Mouse (Mus musculus) neural tube, embryonic 15.5 days (tissue): ENCODE measurements at regions not wholly inside any gene's neighbourhood (a gene's known extent, or its start where the extent isn't known, plus 50 kb on each side); places are given as distances from the start of the nearest gene placed in this dataset.

ENCODE experiments used
- ATAC-seq: fragments of 200-750 bp; cut with Nextera tagmentation; 2 replicates; pipeline ENCODE4 v1.8.0; 2017; ENCODE audit warnings: mild to moderate bottlenecking, moderate TSS enrichment, moderate library complexity; ENCODE audit not compliant: low FRiP score
- H3K27ac ChIP-seq: fragments of 300-500 bp; sonication (generic); replicated peaks from 2 replicates; pipeline ENCODE4 v1.5.1; 2015; ENCODE audit warnings: mild to moderate bottlenecking, inconsistent platforms
- H3K27me3 ChIP-seq: fragments of 300-500 bp; sonication (generic); replicated peaks from 2 replicates; pipeline ENCODE4 v1.6.1; 2015; ENCODE audit warnings: inconsistent platforms
- H3K36me3 ChIP-seq: fragments of 300-500 bp; sonication (generic); 2 replicates; pipeline ENCODE4 v1.6.1; 2015; ENCODE audit warnings: inconsistent platforms
- H3K4me1 ChIP-seq: fragments of 300-500 bp; sonication (generic); 2 replicates; pipeline ENCODE4 v1.6.1; 2015; ENCODE audit warnings: inconsistent platforms
- H3K4me2 ChIP-seq: fragments of 300-500 bp; sonication (generic); 2 replicates; pipeline ENCODE4 v1.6.1; 2015; ENCODE audit warnings: inconsistent platforms, mild to moderate bottlenecking, moderate library complexity
- H3K4me3 ChIP-seq: fragments of 300-500 bp; sonication (generic); replicated peaks from 2 replicates; pipeline ENCODE4 v1.5.1; 2015; ENCODE audit warnings: mild to moderate bottlenecking, inconsistent platforms
- H3K9ac ChIP-seq: fragments of 300-500 bp; sonication (generic); replicated peaks from 2 replicates; pipeline ENCODE4 v1.6.1; 2015; ENCODE audit warnings: mild to moderate bottlenecking, inconsistent platforms
- H3K9me3 ChIP-seq: fragments of 300-500 bp; sonication (generic); replicated peaks from 2 replicates; pipeline ENCODE4 v1.6.1; 2016; ENCODE audit warnings: inconsistent platforms
- WGBS: fragments of 180-500 bp; shearing (Covaris S2); methylation state at CpG from one replicate; pipeline ENCODE4 v1.1.7; 2015; ENCODE audit warnings: mixed read lengths; 5-methylcytosine and 5-hydroxymethylcytosine counted together

DNA sequence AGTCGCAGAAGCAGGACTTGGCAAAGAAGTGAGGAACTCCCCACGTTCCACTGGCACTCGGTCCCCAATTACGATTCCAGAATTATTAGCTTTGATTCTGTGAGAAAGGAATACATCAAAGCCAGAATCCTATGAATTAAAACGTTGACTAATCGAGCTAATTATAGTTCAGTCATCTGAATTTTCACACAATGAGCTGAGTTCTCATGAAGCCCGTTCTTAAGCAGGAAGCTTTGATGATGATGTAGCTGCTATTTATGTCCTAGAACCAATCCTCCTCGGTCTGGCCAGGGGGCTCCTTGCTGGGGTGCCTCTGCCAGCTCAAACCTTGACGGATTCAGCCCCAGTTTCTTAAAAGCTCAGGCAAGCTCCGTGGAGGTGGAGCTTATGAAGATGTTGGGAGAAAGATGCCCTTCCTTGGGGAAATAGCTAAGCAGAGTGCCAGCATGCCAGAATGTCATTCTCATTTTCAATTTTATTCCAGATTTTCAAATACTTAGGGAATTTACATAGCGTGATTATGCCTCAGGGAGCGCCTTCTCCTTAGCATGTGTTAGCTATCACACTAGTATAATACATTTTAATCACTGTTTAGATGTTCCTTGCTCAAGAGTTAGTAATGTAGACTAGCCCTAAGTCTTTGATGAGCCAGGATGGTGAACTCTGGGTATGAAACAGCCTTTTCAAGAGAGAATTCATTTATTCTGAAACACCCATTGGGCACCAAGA, 65.5 kb upstream of the Ppm1b start:
- 77% methylated on average over 12 of the region's 12 CpGs for WGBS
- Histone ChIP-seq H3K4me3 (no peak overlapping the region), H3K27me3 (no peaks in the 10 kb centered on the region), H3K36me3 (no peaks in the 10 kb centered on the region), H3K4me1 (no peaks in the 10 kb centered on the region), H3K27ac (no peak overlapping the region), H3K9ac (no peak overlapping the region), H3K4me2 (no peak overlapping the region), H3K9me3 (no peaks in the 10 kb centered on the region)
- no peak for ATAC-seq

DNA sequence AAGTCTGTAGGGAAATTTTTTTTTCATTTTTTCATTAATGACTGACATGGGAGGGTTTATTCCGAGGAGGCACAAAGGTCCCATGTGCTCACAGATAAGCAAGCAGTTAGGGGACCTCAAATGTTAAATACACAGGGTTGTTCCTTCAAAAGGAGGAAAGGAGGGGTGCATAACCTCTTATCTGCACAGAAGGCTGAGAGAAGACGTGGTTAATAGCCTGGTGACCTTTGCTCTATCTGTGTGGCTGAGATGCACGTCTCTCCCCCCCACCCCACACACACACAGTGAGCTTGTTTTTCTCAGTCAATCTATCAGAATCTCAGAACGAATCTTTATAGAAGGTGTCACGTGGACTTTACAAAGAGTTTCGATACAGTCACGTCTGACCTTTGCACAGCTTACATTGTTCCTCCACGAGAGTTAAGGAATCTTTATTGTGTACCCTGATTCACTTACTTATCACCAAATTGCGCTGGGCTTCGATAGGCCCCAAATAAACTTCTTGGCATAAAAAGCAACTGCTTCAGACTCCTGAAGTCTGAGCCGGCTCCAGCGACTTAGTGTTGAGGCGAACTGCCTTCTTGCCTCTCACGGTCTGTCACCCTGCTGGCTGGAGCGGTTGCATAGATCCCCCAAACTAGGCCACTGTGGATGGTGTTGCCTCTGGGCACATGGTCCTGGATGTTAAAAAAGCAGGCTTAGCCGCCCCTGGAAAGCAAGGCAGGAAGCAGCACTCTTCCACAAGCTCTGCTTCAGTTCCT, 63.1 kb upstream of the Ppm1b start:
- no peak overlapping the region for H3K27ac ChIP-seq

DNA sequence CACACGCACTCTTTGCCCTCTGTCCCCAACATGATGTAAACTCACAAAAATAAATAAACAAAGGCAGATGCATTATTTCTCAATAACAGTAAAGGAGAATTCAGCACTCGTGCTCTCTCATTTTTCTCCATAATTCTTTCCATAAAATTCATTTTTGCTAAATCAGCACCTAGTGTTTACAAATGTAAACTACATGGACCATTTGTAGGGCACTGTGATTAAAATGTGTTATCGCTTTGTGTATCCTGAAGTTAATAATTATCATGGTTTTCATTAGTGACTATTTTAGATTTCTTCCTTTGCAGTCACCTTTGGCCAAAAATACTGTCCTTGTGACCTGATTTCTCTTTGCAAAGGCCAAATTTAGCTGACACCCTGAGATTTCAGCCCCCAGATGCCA, 61.0 kb upstream of the Ppm1b start:
- WGBS, result 80% methylated on average over 3 of the region's 3 CpGs
- Histone ChIP-seq H3K9me3 (no peaks in the 10 kb centered on the region), H3K4me2 (no peak overlapping the region), H3K27ac (no peak overlapping the region), H3K36me3 (no peaks in the 10 kb centered on the region), H3K27me3 (no peaks in the 10 kb centered on the region), H3K9ac (no peak overlapping the region), H3K4me1 (no peaks in the 10 kb centered on the region), H3K4me3 (no peak overlapping the region)
- no peak for ATAC-seq

More for the DNA sequence above, 63.1 kb upstream of the Ppm1b start:
- no peak overlapping the region for H3K4me3 ChIP-seq
- H3K4me2 ChIP-seq, result no peak overlapping the region
- H3K9ac ChIP-seq, result no peak overlapping the region
- no peak for ATAC-seq
- H3K4me1 ChIP-seq, result no peaks in the 10 kb centered on the region
- H3K9me3 ChIP-seq, result no peaks in the 10 kb centered on the region
- H3K27me3 ChIP-seq, result no peaks in the 10 kb centered on the region
- H3K36me3 ChIP-seq, result no peaks in the 10 kb centered on the region
- WGBS, result 76% methylated on average over 16 of the region's 16 CpGs

DNA sequence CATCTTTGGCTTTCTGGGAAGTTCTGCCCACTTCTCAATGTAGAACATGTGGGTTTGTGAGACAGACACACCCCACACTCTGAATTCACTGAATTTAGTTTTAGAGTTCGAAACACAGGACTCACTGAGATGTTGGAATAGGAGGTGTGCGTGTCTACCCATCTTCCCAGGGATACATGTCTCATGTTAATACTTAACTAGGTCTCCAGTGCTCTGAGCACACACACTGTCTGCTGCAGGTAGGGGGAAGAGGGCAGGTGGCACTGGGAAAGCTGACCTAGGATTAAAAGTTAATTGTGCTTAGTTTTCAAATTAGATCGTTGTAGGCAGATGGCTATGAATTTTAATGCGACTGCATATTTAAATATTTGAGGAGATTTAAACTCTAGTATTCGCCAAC, 60.0 kb upstream of the Ppm1b start:
- Histone ChIP-seq H3K4me1 (no peaks in the 10 kb centered on the region), H3K27ac (no peak overlapping the region), H3K4me3 (no peak overlapping the region), H3K9ac (no peak overlapping the region), H3K4me2 (no peak overlapping the region), H3K27me3 (no peaks in the 10 kb centered on the region), H3K36me3 (no peaks in the 10 kb centered on the region), H3K9me3 (no peaks in the 10 kb centered on the region)
- ATAC-seq, result no peak
- 80% methylated on average over 5 of the region's 5 CpGs for WGBS

DNA sequence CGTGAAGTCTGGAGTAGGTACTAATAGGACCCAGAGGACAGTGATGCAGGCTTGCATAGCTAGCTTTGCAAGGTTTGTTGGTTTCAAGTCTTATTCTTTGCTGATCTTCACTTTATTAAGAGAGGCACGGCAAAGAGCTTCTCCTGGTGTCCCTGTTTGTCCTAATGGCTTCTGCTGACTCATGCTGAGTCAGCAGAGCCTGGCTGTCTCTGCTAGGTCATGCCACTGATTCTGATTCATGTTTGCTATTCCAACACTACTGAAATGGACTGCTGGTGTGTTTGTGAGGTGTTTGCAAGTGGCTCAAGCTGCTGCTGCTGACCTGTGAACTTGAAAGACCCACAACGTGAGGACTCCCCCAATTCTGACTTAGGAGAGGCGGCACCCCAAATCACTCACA, 58.1 kb upstream of the Ppm1b start:
- Histone ChIP-seq H3K4me2 (no peak overlapping the region), H3K4me1 (no peaks in the 10 kb centered on the region), H3K27me3 (no peaks in the 10 kb centered on the region), H3K27ac (no peak overlapping the region), H3K9me3 (no peaks in the 10 kb centered on the region), H3K36me3 (no peaks in the 10 kb centered on the region), H3K4me3 (no peak overlapping the region), H3K9ac (no peak overlapping the region)
- ATAC-seq, result no peak
- WGBS, result 91% methylated on average over 4 of the region's 4 CpGs

DNA sequence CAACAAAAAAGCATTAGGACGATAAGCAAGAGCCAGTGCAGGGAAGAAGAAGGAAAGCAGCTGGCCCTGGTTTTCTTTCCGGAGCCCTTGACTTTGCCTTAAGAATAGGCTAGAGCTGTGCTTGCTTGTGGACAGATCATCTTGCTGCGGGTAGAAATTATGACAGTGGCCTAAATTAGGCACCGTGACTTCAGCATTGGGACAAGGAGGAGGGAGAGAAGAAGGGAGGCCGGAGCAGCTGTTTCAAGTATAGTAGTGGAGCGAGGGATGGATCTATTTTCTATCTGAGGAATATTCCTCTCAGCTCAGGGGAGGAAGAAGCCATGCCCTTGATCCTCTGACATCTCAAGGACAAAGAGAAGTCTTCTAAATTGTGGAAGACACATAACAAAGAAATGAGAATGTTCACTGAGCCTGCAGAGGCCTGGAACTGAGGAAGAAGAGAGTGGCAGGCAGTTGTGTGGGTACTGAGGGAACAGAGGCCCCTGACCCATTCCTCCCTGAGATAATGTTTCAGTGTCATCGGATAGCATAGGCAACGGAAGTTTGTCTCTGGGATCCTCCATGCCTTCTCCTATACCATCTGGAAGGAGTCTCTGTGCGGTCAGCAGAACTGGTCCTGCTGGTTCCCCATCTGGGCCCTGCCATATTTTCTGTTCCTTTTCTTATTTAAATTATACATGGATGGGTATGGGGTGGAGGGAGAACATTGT, 52.8 kb upstream of the Ppm1b start:
- no peak for ATAC-seq
- 90% methylated on average over 9 of the region's 9 CpGs for WGBS
- no peak overlapping the region for H3K27ac ChIP-seq

More for the DNA sequence above, 52.8 kb upstream of the Ppm1b start:
- H3K4me1 ChIP-seq, result no peaks in the 10 kb centered on the region
- H3K36me3 ChIP-seq, result no peaks in the 10 kb centered on the region
- no peaks in the 10 kb centered on the region for H3K9me3 ChIP-seq
- H3K27me3 ChIP-seq, result no peaks in the 10 kb centered on the region
- H3K4me2 ChIP-seq, result no peak overlapping the region
- H3K9ac ChIP-seq, result no peak overlapping the region
- H3K4me3 ChIP-seq, result no peak overlapping the region
